Mouse (Mus musculus): ENCODE measurements around the gene Mpp4.

Gene Mpp4

DNA sequence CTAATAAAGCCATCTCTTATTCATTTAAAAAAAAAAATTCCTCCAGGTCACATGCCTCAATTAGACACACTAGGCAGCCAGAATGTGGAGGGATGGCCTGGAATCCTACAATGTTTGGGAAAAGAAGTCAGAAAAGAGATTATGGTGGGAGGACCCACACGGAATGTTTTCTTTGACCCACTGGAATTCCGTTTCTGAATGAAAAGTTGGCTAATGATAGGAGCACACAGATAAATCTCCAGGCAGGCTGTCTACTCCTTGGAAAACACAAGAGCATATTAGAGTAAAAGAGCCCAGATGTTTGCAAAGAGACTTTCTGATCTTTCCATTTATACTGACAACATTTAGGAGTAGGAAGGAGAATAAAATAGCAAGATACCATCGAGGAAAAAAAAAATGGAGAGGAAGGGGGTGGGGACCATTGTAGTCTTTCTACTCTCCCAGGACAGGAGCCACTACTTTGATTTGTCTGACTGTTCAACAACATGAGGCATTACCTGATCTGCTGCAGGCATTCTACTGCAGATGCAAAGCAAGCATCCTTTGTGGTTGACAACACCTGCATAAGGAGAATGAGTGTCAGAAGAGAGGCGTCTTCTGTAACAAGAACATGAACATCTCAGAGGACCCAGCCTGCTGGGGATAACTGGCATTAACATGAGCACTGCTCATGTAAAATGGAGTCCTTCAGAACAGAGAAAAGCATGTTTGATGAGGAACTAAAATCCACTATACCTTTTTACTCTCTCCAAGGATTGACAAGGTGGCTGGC lies 4.7 kb upstream of the Mpp4 start:
- DNase-seq (ENCODE audit: low read depth, low spot score) = no peak

DNA sequence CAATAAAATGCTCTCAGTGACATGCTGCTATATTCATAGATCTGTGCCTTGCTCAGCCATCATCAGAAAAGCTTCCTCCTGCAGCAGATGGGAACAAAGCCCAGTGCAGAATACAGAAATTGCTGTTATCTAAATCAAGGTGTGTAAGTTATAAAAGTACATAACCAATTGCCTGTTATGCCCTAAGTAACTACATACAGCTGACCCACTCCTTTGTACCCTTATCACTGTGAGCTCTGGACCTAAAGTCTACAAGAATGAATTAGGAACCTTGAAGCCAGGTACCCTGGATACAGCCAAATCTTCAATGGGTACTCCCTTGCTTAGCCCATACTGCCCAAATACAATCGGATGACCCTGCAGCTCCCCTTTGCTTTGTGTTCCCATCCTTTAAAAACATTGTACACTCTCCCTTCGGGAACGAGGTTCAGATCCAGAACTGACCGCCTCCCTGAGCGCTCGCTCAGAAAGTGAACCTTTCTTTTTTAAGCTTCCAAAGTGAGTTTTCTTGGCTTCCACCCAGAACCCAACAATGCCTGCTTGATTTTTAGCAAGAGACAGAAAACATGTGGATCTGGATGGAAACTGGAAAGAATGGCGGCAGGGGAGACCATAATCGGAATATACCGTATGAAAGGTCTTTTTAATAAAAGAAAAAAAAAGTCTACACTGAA lies 3.2 kb upstream of the Mpp4 start:
- no peak for DNase-seq (ENCODE audit: low read depth, low spot score)

DNA sequence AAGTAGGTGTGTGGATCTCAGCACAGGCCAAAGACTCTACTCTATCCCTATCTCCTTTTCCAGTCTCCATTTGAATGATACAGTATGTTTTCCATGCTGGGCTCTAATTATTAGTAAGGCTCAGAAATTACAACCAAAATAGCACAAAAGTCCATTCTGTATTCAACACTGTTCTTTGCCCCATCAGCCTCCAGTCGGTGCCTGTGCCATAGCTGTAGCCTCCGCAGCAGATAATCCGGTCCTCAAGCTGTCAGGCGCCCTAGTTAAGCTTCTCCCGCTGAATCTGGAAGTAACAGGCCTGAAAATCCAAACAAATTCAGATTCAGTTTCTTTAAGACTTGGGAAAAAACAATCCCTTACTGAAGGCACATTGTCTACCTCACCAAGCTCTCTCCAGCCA lies 729 bp upstream of the Mpp4 start:
- DNase-seq (ENCODE audit: low read depth, low spot score) = no peak

DNA sequence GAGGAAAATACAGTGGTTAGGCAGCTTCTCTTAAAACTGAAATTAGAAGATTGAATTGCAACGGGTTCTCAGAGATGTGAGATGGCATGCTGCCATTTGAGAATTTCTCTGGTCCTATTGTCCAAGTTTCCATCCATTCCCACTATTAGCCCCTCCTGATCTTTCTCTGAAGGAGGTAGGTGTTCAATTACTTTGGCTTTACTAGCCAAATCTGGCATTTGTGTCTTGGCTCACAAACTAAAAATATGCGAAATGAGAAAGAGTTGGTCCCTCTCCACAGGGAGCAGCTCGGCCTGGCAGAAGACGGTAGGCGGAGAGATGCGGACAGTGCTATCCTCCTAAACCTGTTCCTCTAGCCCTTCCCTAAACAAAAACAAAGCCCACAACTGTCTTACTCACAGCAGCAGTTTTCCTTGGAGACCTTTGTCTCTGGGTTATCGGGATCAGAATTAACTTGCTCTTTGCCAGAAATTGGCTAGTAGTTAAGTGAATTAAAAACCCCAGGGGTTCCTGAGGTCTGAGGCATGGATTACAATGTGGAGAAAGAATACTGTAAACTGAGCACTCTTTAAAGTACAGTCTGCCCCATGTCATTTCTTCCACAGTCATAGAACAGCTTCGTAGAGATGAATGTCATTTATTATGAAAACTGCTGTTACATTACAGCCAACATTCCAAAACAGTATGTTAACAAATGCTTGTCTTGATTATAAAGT lies 722 bp downstream of the Mpp4 start:
- DNase-seq (ENCODE audit: low read depth, low spot score) = no peak

DNA sequence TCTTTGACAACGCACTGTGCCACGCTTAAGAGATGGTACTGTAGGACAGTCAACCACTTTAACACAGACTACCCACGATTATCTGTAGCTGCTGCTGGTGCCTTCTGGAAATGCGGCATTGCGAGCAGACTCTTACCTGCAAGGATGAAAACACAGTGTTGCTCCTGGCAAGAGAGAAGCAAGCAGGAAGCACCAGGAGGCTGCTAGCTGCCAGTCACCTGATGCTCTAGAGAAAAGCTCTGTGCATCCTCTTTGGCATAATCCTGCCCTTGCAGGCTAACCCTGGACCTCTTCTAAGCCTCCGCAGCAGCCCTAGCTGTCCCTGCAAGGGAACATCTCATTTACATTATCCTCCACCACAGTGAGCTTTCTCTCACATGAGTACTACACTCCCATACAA lies 1.8 kb downstream of the Mpp4 start:
- DNase-seq (ENCODE audit: low read depth, low spot score) = no peak

DNA sequence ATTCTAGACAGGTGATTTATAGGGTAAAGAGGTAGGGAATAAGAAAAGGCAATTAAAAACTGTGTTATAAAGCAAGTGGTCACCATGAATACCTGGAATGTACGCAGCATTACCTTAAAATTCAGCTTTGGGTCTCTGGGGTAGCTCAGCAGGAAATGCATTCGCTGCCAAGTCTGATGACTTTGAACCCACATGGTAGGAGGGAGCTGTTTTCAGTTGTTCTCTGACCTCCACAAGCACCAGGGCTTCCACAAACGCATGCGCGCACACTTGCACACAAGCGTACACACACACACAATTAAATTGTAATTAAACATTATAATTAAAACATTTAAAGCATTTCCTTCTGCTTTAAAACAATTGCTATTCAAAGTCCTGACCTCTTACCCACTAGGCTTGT lies 2.3 kb downstream of the Mpp4 start:
- DNase-seq (ENCODE audit: low read depth, low spot score) = no peak

DNA sequence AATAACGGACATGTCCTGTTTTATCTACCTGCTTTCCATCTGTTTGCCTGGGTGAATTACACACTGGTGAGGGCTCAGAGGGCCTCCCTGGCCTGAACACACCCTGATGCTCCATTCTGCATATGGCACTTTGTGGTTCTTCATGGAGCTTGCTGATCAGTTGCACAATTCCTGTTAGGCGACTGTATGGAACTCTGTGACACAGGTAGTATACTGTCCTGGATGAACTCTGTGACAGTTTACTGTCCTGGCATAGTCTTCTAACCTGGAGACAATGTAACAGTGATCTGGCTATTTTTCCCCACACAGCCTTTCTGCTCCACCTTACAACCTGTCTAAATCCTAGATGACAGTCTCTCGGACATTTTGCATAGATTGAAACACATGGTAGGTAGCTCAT lies 4.1 kb downstream of the Mpp4 start:
- DNase-seq (ENCODE audit: low read depth, low spot score) = no peak

DNA sequence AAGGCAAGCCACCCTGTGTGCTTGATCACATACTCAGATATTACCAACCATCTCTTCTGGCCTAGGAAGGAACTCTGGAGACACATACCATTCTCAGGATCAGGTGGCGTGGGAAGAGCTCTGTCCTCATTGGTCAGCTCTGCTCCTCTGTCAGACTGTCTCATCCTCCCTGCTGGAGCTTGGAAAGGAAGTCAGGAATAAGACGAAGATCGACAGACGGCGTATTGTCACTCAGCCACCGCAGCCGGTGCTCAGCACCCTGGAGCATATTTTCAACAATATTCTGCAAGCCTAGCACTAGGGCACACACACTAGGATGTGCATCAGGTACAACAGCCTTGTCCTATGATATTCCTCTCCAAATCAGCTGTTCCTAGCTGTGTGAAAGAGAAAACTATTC lies 4.7 kb downstream of the Mpp4 start:
- no peak for DNase-seq (ENCODE audit: low read depth, low spot score)

DNA sequence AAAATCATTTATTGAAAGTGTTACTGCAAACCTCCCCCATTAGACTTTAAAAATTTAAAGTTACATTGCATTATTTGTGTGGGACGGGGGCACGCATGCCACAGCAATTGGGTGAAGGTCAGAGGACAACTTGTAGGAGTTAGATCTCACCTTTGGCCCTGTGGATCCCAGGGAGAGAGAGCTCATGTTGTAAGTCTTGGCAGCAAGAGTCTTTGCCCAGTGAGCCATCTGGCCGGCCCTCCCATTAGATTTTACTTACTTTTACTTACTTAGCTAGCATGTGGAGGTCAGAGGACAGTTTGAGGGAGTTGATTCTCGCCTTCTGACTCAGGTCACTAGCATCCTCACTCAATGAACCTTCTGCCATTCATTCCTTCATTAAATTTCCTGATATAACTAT lies 5.3 kb downstream of the Mpp4 start:
- DNase-seq (ENCODE audit: low read depth, low spot score) = no peak

DNA sequence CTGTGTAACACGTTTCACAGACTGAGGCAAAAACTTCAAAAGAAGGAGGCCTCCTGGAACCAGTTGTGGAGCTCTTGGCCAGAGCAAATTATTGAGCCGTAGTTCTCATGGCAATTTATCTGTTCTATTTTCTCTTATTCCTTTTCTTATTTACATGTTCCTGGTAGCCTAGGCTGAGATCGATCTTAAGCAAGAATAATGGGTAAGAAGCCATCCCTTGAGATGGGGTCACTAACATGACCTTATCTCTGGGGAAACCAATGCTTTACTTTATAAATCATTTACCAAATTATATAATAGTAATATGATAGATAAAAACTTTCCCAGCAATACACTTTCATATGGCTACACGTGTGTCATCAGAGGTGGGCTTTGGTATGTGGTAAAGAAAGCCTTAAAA lies 10.8 kb downstream of the Mpp4 start:
- DNase-seq (ENCODE audit: low read depth, low spot score) = no peak

DNA sequence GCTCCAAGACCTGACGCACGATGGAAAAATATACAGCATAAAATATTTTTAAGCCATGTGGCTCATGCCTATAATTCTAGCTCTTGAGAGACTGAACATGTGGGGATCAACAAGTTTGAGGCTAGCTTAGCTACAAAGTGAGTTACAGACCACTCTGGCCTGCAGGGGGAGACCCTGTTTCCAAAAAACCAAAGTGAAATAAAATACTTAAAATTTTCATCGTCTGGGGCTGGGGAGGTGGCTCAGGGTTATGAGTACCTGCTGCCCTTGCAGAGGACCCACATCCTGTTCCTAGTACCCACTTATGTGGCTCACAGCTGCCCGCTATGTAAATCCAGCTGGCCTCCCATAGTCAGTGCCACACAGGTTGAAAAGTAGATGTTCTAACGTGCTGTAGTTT lies 12.6 kb downstream of the Mpp4 start:
- no peak for DNase-seq (ENCODE audit: low read depth, low spot score)

DNA sequence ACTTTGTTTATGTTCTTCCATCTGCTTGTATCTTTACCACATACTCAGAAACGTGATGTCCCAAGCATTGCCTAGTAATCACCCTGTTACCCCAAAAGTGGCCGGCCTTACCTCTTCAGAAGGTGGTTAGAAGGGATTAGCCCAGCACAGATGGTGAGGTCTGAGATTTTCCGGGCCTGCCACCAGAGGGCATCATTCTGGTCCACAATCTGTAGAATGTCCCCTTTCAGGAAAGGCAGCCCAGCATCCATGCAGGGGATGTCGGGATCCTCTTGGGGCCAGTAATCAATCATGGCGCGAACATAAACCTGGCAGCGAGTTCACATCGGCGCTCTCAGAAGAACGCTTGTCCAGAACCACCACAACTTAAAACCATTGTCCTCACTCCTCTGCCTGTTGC lies 18.6 kb downstream of the Mpp4 start:
- peak; percentile 33 for DNase-seq (ENCODE audit: low read depth, low spot score)

DNA sequence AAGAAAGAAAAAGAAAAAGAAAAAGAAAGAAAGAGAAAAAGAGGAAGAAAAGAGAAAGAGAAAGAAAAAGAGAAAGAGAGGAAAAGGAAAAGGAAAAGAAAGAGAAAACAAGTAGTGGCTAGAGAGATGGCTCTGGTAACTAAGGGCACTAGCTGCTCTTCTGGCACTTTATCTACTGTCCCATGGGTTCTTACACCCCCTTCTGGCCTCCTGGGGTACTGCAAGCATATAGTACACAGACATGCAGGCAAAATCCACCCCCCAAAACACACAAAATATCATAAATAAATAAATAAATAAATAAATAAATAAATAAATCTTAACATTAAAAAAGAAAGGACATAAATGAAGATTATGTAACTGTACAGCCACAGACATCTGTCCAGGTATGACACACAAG lies 20.4 kb downstream of the Mpp4 start:
- DNase-seq (ENCODE audit: low read depth, low spot score) = peak; percentile 82

DNA sequence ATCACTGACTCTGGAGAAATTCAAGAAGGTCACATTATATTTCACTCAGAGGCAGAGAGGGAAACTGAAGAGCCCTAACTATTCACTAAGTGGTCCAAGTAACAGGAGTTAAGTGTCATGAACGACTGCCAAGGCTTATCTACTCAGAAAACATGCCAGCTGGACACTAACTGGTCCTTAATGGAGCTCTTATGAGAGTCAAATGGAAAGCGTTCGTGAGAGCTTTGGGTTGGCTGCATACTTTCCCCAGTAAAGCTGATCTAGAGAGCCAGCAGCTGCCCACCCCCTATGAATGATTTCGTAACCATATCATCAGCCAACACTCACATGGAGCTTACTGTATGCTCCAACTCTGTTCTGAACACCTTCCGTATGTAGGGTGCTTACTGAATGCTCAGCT lies 28.8 kb downstream of the Mpp4 start:
- no peak for DNase-seq (ENCODE audit: low read depth, low spot score)

DNA sequence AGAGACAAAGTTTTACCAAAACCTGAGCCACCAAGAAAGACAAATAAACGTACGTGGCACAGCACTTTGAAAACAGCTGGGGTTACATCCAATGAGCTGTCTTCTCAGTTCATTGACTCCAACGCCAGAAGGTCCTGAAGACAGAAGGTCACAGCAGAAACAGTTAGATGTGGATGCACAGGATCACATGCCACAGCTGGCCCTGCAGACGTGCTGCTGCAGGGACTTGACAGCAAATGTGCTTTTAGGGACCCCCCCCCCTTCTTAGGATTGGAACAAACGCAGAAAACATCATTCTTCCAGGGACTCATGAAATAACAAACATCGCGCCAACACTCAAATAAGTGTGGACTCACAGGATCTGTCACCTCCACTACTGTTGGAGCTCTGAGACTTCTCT lies 34.3 kb downstream of the Mpp4 start:
- no peak for DNase-seq (ENCODE audit: low read depth, low spot score)

DNA sequence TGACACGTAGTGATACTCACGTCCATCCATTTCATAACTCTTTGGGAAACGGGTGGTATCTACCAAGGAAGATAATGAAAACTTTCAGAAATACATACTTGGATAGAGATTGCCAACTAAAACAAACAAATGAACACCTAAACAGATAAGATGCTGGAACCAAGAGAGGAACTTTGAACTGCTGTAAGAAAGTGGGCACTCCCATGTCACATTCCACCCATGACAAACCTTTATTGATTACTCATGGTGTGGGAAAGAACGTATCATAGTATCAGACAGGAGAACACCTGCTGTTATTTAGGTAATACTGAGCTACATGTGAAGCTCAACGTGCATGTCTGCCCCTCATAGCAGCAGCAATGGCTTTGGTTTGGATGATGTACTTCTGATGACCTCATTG lies 37.6 kb downstream of the Mpp4 start:
- DNase-seq (ENCODE audit: low read depth, low spot score) = no peak

DNA sequence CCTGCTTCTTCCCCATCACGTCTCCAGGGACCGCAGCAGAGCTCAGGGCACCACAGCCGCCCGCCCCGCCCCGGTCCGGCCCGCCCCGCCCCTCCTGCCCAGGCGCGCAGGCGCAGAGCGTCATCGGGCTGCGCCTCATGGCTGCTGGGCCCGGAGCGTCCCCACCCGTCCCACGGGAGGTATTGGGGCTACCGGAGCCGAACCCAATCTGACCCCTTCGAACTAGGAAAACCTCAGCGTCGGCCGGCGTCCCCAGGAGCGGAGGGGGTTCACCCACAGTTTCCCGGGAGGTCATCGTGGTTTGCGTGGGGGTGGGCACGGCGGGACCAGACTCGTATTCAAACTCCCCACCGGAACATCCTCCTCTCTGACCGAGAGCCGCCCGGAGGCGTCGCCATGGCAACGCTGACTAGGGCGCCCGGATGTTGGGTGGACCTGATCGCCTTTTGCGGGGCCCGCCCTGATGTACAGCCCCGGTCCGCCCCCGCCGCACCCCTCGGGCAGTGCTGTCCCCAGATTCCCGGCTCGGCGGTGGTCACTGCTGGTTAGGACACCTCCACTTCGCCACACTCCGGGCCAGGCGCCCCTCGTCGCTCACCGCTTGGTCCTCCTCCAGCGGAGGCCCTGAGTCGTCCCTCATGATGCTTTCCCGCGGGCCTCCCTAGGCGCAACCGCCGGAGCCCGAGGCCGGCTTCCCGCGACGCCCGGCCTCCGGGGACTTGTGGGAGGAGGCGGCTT lies 43.3 kb downstream of the Mpp4 start, which contains the start of gene Tmem237:
TSS of gene Tmem237 (minus strand) at position 689 of the 738 bp plus-strand sequence.
- DNase-seq (ENCODE audit: low read depth, low spot score) = peak; percentile 83

DNA sequence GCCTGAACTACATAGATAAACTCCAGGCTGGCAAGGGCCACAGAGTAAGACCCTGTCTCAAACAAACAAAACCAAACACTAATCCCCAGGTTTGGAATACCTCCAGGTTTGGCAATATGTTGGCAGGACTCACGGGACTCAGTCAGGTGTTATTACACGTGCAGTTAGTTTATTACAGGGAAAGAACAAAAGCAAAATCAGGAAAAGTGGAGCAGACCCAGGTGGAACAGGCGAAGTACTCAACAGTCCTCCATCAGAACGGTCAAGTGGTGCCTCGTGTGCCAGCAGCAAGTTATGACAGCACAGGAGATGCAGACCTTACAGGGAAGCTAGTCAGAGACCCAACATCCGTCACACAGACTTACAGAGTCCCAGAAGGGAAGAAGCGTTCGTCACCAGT lies 52.7 kb downstream of the Mpp4 start:
- no peak for DNase-seq (ENCODE audit: low read depth, low spot score)

DNA sequence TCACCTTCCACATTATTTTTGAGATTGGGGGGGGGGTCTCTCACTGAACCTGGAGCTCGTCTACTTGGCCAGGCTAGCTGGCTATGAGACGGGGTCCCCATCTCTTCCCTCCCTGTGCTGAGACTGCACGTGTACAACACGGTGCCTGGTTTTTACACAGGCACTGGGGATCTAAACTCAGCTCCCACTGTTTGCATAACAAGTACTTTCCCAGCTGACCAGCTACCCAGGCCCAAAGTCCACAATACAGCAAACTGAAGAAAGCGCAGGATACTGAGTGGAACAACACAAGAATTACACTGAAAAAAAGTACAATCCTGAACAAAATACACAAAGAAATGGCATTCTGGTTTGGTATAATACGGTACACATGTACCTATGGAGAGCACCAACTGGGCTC lies 61.1 kb downstream of the Mpp4 start:
- no peak for DNase-seq (ENCODE audit: low read depth, low spot score)

DNA sequence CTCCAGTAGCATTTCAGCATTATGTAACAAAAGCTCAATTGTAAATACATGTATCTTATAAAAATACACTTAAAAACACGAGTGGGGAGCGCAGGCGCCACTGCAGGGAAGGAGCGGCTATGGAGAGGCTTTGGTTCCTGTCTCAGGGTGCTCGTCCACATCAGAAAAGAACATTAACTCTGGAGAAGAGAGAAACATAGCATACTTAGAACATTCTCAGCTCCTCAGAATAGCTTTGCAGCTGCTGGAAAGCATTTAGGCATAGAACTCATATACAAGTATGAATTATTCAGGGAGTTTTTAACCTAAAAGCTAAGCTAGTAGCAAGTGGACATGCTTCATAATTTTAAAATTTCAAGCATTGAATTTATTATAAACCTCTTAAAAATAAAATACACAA lies 62.2 kb downstream of the Mpp4 start:
- DNase-seq (ENCODE audit: low read depth, low spot score) = no peak

DNA sequence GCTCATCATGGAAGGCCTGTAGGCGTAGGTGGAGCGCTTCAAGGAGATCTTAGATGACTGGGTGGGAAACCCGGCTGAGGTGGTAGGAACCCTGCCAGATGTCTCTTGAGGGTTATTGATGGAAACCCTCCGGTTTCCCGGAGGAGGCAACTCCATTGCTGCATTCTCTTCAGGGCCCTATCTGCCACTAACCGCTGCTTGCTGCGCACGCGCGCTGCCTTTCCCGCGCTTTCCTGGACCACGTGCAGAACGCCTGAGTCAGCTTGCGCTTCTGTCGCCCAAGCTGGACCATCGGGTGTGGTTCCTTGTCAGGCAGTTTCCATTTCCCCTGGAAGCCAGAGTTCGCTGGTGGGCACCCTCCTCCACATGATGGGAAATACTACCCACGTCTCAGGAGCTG lies 68.5 kb downstream of the Mpp4 start, which contains the start of gene C2cd6:
TSS of gene C2cd6 (minus strand) at position 196 of the 400 bp plus-strand sequence.
- DNase-seq (ENCODE audit: low read depth, low spot score) = no peak
